Mouse (Mus musculus) intestine, embryonic 15.5 days (tissue): ENCODE measurements around the gene Ptprj. TPM values are rescaled to one million over a fixed set of nuclear protein-coding genes. Genes with fewer than 3 reads are reported as not detected.

Experiments
- ATAC-seq: fragments of 200-750 bp; cut with Nextera tagmentation; 2 replicates; pipeline ENCODE4 v1.8.0; 2017; ENCODE audit warnings: moderate TSS enrichment, moderate library complexity
- H3K27ac ChIP-seq: fragments of 300-500 bp; sonication (generic); 2 replicates; pipeline ENCODE4 v1.5.1; 2015; ENCODE audit warnings: mild to moderate bottlenecking, inconsistent platforms
- H3K27me3 ChIP-seq: fragments of 300-500 bp; sonication (generic); replicated peaks from 2 replicates; pipeline ENCODE4 v1.6.1; 2015; ENCODE audit warnings: inconsistent platforms
- H3K36me3 ChIP-seq: fragments of 300-500 bp; sonication (generic); 2 replicates; pipeline ENCODE4 v1.6.1; 2015; ENCODE audit warnings: inconsistent platforms
- H3K4me1 ChIP-seq: fragments of 300-500 bp; sonication (generic); replicated peaks from 2 replicates; pipeline ENCODE4 v1.6.1; 2015; ENCODE audit warnings: inconsistent platforms
- H3K4me2 ChIP-seq: fragments of 300-500 bp; sonication (generic); replicated peaks from 2 replicates; pipeline ENCODE4 v1.6.1; 2015; ENCODE audit warnings: mild to moderate bottlenecking, inconsistent platforms
- H3K4me3 ChIP-seq: fragments of 300-500 bp; sonication (generic); replicated peaks from 2 replicates; pipeline ENCODE4 v1.5.1; 2015; ENCODE audit warnings: inconsistent platforms
- H3K9ac ChIP-seq: fragments of 300-500 bp; sonication (generic); 2 replicates; pipeline ENCODE4 v1.6.1; 2015; ENCODE audit warnings: inconsistent platforms
- H3K9me3 ChIP-seq: fragments of 300-500 bp; sonication (generic); 2 replicates; pipeline ENCODE4 v1.6.1; 2016; ENCODE audit warnings: inconsistent platforms
- WGBS: fragments of 180-500 bp; shearing (Covaris S2); methylation state at CpG from one replicate; pipeline ENCODE4 v1.1.7; 2015; 5-methylcytosine and 5-hydroxymethylcytosine counted together
- polyA plus RNA-seq: library from polyadenylated mRNA; unstranded; fragments of >200 nt; fragmentation: Nextera tagmentation; extraction: Ambion mirVana; gene quantifications from 2 replicates; pipeline ENCODE4 v1.2.1, GENCODE M21; 2015

Gene Ptprj
- polyA plus RNA-seq, 1 experiment from 2014 or later: 4.4 TPM

DNA sequence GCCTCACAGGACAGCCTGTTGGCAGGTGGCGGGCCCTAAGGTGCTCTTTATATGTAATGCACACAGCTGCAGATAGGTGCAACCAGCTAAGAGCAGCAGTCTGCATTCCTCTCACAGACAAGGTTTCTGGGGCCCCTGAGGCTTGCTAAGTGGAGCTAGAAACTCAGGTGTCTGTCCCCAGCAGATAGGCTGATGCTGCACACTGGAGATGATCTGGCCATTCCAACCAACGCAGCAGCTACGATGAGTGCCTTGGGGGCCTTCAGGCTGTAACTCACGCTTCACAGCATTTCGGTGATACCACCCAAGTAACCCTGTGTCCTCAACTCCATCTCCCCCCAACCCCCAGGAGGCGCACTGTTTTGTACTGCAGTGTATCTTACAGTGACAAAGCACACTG is 29.8 kb downstream of the Ptprj start:
- no peak for ATAC-seq
- H3K27me3 ChIP-seq: no peaks in the 10 kb centered on the region
- WGBS: 88% methylated on average over 6 of the region's 6 CpGs
- H3K4me1 ChIP-seq: 0 out of 2 replicates have a peak, but pooled peaks cover 4% of the 10 kb centered on the region
- no peak overlapping the region for H3K4me3 ChIP-seq
- H3K9ac ChIP-seq: no peak overlapping the region
- no peaks in the 10 kb centered on the region for H3K9me3 ChIP-seq
- no peak overlapping the region for H3K27ac ChIP-seq
- H3K36me3 ChIP-seq: no peaks in the 10 kb centered on the region
- H3K4me2 ChIP-seq: no peak overlapping the region

DNA sequence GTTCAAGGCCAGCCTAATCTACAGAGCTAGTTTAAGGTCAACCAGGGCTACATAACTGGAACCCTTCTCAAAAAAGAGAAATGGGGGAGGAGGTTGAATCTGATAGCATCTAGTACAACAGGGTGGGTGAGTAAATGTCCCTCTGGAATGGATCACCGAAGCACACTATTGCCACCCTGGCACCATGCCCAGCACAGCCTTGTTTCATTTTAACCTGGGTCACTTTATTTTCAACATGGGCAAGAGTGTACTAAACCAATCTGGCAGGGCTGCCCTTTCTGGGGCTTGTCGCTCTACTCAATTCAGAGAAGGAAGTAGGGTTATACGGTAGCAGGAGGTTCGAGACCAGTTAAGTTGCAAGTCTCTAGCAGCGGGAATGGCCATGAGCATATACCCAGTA is 31.9 kb downstream of the Ptprj start:
- no peak overlapping the region for H3K27ac ChIP-seq
- ATAC-seq: no peak
- no peaks in the 10 kb centered on the region for H3K36me3 ChIP-seq
- H3K9ac ChIP-seq: no peak overlapping the region
- 0 out of 2 replicates have a peak, but pooled peaks cover 4% of the 10 kb centered on the region for H3K4me1 ChIP-seq
- H3K9me3 ChIP-seq: no peaks in the 10 kb centered on the region
- 78% methylated on average over 5 of the region's 5 CpGs for WGBS
- H3K27me3 ChIP-seq: no peaks in the 10 kb centered on the region
- no peak overlapping the region for H3K4me2 ChIP-seq
- H3K4me3 ChIP-seq: no peak overlapping the region

DNA sequence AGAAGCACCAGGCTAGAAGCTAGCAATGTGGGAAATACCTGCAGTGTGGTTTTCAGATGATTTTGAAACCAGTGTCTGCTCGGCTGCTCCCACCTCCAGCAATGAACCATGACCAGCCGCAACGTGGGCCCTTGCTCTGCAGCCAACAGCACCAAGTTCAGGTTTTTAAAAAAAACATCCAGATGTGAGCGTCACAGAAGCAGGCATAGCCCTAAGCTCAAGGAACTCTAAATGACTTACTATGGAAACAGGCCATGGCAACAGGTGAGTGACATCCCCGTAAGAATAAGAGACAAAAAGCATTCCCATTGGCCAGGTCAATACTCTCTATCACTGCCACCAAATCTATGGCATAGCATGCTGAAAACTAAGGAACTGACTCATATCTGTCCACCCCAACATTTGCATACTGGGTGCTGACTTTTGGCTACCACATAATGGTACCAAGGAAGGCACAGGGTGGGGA is 33.3 kb downstream of the Ptprj start:
- no peak for ATAC-seq

DNA sequence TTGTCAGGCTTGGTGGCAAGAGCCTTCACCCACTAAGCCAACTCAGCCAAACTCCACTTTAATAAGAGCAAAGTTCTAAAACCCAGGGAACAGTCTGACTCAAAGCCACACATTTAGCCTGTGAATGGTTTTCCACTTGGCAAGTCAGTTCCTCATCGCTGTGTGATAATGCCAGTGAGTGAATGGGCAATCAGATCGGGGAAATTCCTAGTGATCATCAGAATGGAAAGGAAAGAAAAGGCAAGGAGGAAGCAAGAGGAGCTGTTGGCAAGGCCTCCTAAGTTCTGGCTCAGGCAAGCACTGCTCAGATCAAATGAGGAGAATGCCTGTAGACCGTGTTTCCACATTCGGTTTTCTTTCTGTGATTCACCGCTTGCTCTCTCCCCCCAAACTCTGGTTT is 35.2 kb downstream of the Ptprj start:
- H3K9ac ChIP-seq: no peak overlapping the region
- H3K4me1 ChIP-seq: no peaks in the 10 kb centered on the region
- H3K4me2 ChIP-seq: no peak overlapping the region
- H3K27me3 ChIP-seq: no peaks in the 10 kb centered on the region
- no peak overlapping the region for H3K27ac ChIP-seq
- 87% methylated on average over 5 of the region's 5 CpGs for WGBS
- ATAC-seq: no peak
- H3K9me3 ChIP-seq: no peaks in the 10 kb centered on the region
- no peaks in the 10 kb centered on the region for H3K36me3 ChIP-seq
- H3K4me3 ChIP-seq: no peak overlapping the region

More for the DNA sequence above, 33.3 kb downstream of the Ptprj start:
- H3K4me3 ChIP-seq: no peak overlapping the region
- H3K9ac ChIP-seq: no peak overlapping the region
- H3K36me3 ChIP-seq: no peaks in the 10 kb centered on the region
- H3K4me2 ChIP-seq: no peak overlapping the region
- H3K27me3 ChIP-seq: no peaks in the 10 kb centered on the region
- H3K9me3 ChIP-seq: no peaks in the 10 kb centered on the region
- H3K27ac ChIP-seq: no peak overlapping the region
- WGBS: 91% methylated on average over 5 of the region's 5 CpGs
- 0 out of 2 replicates have a peak, but pooled peaks cover 4% of the 10 kb centered on the region for H3K4me1 ChIP-seq

DNA sequence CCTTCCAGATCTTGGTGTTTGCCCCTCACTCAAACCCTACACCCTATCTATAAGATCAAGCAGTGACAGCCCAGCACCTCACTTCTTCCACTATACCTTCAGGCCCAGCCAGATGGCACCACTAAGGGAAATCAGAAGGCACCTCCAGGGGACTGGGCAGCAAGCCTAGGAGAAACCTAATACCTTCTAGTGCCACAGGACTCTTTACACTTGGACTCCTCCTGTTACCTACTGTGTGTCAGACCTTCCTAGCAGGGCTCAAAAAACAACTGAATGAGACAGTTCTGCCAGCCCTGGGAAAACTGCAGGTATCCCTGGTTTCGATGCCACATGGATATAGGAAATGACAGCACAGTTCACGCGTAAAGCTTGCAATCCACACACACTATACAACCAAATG is 36.5 kb downstream of the Ptprj start:
- H3K9ac ChIP-seq: no peak overlapping the region
- no peak overlapping the region for H3K4me2 ChIP-seq
- no peaks in the 10 kb centered on the region for H3K4me1 ChIP-seq
- ATAC-seq: no peak
- H3K9me3 ChIP-seq: no peaks in the 10 kb centered on the region
- H3K36me3 ChIP-seq: no peaks in the 10 kb centered on the region
- no peaks in the 10 kb centered on the region for H3K27me3 ChIP-seq
- H3K27ac ChIP-seq: no peak overlapping the region
- WGBS: 97% methylated on average over 3 of the region's 3 CpGs
- no peak overlapping the region for H3K4me3 ChIP-seq

DNA sequence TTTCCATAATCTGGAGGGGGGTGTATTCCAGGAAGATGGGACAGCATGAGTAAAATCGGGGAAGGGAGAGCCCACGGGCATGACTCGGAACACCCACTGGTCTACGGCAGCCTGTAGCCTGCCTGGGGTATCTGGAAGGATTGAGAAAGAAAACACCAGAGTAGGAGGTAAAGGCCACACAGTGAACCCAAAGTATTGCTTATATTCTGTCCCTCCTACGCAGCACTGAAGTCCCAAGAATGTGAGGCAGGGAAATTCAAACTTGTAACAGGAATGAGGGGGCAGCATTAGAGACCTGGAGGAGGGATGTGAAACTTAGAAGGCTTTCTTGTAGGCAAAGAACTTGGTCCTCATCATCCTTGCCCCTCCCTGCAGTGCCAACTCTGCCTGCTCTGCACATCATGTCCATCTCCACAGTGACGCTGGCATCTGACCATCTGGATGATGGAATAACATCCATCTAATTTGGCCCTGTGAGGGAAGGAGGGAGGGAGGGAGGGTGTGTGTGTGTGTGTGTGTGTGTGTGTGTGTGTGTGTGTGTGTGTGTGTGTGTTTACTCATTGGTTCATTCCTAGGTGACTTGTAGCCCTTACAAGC is 37.2 kb downstream of the Ptprj start:
- no peaks in the 10 kb centered on the region for H3K9me3 ChIP-seq
- ATAC-seq: no peak
- H3K27me3 ChIP-seq: no peaks in the 10 kb centered on the region
- H3K4me3 ChIP-seq: no peak overlapping the region
- no peaks in the 10 kb centered on the region for H3K36me3 ChIP-seq
- WGBS: 83% methylated on average over 6 of the region's 6 CpGs
- no peak overlapping the region for H3K4me2 ChIP-seq
- no peak overlapping the region for H3K27ac ChIP-seq
- H3K4me1 ChIP-seq: no peaks in the 10 kb centered on the region
- H3K9ac ChIP-seq: no peak overlapping the region

DNA sequence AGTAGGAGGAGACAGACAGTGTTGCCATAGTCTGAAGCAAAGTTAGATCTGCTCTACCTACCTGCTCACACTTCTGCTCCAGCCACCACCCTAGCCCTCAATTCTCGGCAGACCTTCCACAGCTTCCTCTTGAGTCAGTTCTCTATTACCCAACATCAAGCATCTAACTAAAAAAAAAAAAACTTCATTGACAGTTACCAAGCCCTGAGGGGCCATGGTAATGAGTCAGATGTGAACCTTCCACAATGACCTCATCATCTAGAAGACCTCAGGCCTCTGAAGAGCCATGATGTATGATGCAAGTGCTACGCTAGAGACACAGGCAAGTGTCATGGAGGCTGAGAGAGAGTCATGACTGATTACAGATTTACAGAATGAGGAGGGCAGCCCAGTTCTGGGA is 37.8 kb downstream of the Ptprj start:
- Histone ChIP-seq H3K27me3 (no peaks in the 10 kb centered on the region), H3K9me3 (no peaks in the 10 kb centered on the region), H3K4me2 (no peak overlapping the region), H3K36me3 (no peaks in the 10 kb centered on the region), H3K4me3 (no peak overlapping the region), H3K4me1 (no peaks in the 10 kb centered on the region), H3K9ac (no peak overlapping the region), H3K27ac (no peak overlapping the region)
- ATAC-seq: no peak
- 79% methylated on average over 2 of the region's 2 CpGs for WGBS

DNA sequence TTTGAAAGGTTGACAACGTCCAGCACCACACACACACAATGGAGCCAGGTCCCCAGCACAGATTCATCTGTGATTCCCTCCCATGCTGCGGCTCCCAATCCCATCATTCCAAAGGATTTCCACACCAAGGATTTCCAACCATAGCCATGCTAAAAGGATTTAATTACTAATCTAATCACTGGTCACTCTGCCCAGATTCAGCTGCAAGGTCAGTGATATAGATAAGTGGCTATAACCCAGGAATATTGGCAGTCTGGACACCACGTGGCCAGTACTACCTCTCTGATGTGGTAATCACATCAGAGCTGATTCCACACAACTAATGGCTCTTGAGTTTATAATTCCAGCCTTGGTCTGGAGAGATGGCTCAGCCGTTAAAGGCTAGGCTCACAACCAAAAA is 41.2 kb downstream of the Ptprj start:
- Histone ChIP-seq H3K9me3 (no peaks in the 10 kb centered on the region), H3K4me3 (no peak overlapping the region), H3K4me1 (no peaks in the 10 kb centered on the region), H3K36me3 (no peaks in the 10 kb centered on the region), H3K4me2 (no peak overlapping the region), H3K9ac (no peak overlapping the region), H3K27me3 (no peaks in the 10 kb centered on the region), H3K27ac (no peak overlapping the region)
- WGBS: 76% methylated on average over 4 of the region's 4 CpGs
- ATAC-seq: no peak

DNA sequence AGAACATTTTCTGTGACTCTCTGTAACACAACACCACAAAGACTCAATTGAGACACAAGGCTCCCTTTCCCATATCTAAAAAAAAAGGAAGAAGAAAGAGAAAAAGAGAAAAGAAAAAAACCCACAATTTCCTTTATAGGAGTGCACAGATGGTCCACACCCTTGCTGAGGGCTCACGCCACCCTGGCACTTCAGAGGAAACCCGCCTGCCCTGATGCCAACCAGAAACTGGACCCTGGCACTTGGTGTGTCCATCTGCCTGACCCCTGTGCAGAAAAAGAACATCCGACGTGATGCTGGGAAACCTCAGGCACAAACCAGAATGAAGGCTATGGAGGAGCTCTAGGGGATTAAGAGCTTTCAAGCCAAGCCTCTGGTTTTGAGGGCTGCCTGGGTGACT is 43.2 kb downstream of the Ptprj start:
- Histone ChIP-seq H3K4me3 (no peak overlapping the region), H3K4me1 (0 out of 2 replicates have a peak, but pooled peaks cover 2% of the 10 kb centered on the region), H3K27ac (no peak overlapping the region), H3K9ac (no peak overlapping the region), H3K36me3 (no peaks in the 10 kb centered on the region), H3K4me2 (no peak overlapping the region), H3K9me3 (no peaks in the 10 kb centered on the region), H3K27me3 (no peaks in the 10 kb centered on the region)
- 72% methylated on average over 4 of the region's 4 CpGs for WGBS
- ATAC-seq: no peak

DNA sequence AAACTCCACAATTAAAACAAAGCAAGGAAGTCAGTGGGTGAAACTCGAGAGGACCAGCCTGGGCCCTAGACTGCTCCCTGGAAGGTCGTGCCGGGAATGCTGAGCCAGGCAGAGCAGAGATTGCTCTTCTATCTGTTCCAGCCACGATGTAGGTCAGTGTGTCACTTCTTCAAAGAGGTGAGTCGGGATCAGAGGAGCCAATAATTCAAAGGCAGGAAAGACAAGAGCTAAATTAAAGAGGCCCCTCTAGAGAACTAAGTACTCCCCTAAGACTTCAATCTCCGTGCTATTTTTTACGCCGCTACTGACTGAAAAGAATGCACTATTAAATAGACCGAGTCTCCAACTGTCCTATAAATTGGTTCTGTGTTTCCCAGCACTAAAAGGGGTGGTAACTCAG is 43.9 kb downstream of the Ptprj start:
- 47% methylated on average over 9 of the region's 9 CpGs for WGBS

DNA sequence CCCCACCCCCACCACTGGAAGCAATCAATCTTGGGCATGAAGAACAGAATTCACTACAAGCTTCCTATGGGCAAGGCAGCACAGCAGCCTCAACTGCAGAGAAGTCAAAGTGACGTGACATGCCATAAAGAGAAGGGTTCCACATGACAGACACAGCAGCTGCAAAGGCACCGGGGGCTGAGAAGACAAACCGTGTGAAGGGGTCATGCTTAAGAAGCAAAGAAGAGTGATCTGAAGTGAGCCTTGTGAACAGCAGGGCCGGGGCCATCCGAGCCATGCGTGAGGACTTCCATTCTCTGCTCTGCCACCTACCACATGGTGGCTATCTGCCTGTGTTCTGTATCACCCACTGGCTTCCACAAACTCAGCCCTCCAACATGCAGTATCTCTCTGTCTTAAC is 45.7 kb downstream of the Ptprj start:
- Histone ChIP-seq H3K4me3 (no peak overlapping the region), H3K9ac (no peak overlapping the region), H3K4me1 (peaks cover 2% of the 10 kb centered on the region; the same call in 1 of the 2 replicates), H3K36me3 (no peaks in the 10 kb centered on the region), H3K4me2 (no peak overlapping the region), H3K27ac (no peak overlapping the region), H3K9me3 (no peaks in the 10 kb centered on the region), H3K27me3 (no peaks in the 10 kb centered on the region)
- no peak for ATAC-seq
- WGBS: 83% methylated on average over 6 of the region's 6 CpGs

More for the DNA sequence above, 43.9 kb downstream of the Ptprj start:
- H3K4me1 ChIP-seq: 0 out of 2 replicates have a peak, but pooled peaks cover 2% of the 10 kb centered on the region
- H3K9me3 ChIP-seq: no peaks in the 10 kb centered on the region
- no peak for ATAC-seq
- no peak overlapping the region for H3K9ac ChIP-seq
- H3K36me3 ChIP-seq: no peaks in the 10 kb centered on the region
- no peak overlapping the region for H3K4me3 ChIP-seq
- no peak overlapping the region for H3K27ac ChIP-seq
- no peak overlapping the region for H3K4me2 ChIP-seq
- H3K27me3 ChIP-seq: no peaks in the 10 kb centered on the region

DNA sequence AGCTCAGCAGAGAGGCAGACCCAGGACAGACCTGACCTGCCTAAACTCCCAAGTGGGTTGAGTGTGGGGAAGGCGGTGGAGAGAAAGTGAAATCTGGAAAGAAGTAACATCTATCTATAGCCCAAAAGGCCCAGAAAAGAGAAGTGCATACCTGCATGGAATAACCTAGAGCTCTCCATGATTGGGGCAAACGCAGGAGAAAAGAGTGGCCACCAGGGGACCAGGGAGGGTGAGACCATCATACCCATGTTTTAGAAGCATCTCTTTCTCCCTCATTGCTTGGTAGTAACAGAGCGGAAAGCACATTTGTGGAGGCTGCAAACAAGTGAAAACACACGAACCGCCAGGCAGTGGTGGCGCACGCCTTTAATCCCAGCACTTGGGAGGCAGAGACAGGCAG is 46.5 kb downstream of the Ptprj start:
- H3K27ac ChIP-seq: no peak overlapping the region
- H3K4me2 ChIP-seq: no peak overlapping the region
- H3K36me3 ChIP-seq: no peaks in the 10 kb centered on the region
- H3K4me1 ChIP-seq: peaks cover 2% of the 10 kb centered on the region; the same call in 1 of the 2 replicates
- WGBS: 94% methylated on average over 7 of the region's 7 CpGs
- no peak for ATAC-seq
- no peak overlapping the region for H3K4me3 ChIP-seq
- no peak overlapping the region for H3K9ac ChIP-seq
- no peaks in the 10 kb centered on the region for H3K9me3 ChIP-seq
- no peaks in the 10 kb centered on the region for H3K27me3 ChIP-seq

DNA sequence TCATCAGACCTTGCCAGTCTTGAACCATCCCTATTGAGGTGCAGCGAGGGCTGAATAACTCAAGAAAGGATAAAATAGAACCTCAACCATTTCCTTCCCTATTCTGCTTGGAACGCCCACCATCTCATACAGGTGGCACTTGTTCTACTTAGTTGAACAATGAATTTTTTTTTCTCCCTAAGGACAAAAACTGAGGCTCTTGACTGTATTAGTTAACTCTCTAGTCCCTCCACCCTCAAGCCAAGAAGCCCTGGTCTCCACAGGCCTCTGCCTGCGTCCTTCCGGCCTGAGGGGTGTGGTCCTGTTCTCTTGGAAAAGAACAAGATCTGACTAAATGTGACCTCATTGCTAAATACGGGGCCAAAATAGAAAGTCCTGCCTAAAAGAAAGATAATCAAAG is 48.4 kb downstream of the Ptprj start:
- Histone ChIP-seq H3K4me2 (no peak overlapping the region), H3K9me3 (no peaks in the 10 kb centered on the region), H3K4me1 (peaks cover 3% of the 10 kb centered on the region), H3K27me3 (no peaks in the 10 kb centered on the region), H3K27ac (no peak overlapping the region), H3K36me3 (no peaks in the 10 kb centered on the region), H3K4me3 (no peak overlapping the region), H3K9ac (no peak overlapping the region)
- WGBS: 78% methylated on average over 5 of the region's 5 CpGs
- ATAC-seq: no peak
